Mouse (Mus musculus) ES-E14 (cell line): ENCODE data around the gene 8030411F24Rik. TPM values are rescaled to one million over a fixed set of nuclear protein-coding genes. Genes with fewer than 3 reads are reported as not detected.

Experiments
- DNase-seq: peaks from one replicate; pipeline ENCODE4 v3.0.0-alpha.2; 2013; ENCODE audit warnings: low read depth, low spot score
- H3K27ac ChIP-seq: 2 replicates; pipeline ENCODE4 v1.5.1; 2012; ENCODE audit warnings: low read depth, mild to moderate bottlenecking, low read length, moderate library complexity, mixed read lengths; ENCODE audit not compliant: poor library complexity, insufficient read depth, severe bottlenecking
- H3K36me3 ChIP-seq: 2 replicates; pipeline ENCODE4 v1.6.1; 2012; ENCODE audit warnings: mild to moderate bottlenecking, low read length, moderate library complexity, mixed read lengths; ENCODE audit not compliant: control insufficient read depth, poor library complexity, insufficient read depth, severe bottlenecking
- H3K4me1 ChIP-seq, 2 experiments: fragments of 150-350 bp in 1 of 2; sonication (generic) in 1 of 2; 2 replicates each; pipeline ENCODE4 v1.6.1; 2012; ENCODE audit warnings: low read length in 2 of 2, mild to moderate bottlenecking in 1 of 2, mixed read lengths in 1 of 2; ENCODE audit not compliant: control insufficient read depth in 2 of 2, insufficient read depth in 2 of 2, poor library complexity in 1 of 2
- H3K4me3 ChIP-seq, 2 experiments: fragments of 150-350 bp in 1 of 2; sonication (generic) in 1 of 2; 2 replicates each; pipeline ENCODE4 v1.5.1; 2012; ENCODE audit warnings: low read length in 2 of 2, low read depth in 1 of 2, mild to moderate bottlenecking in 1 of 2, mixed read lengths in 1 of 2; ENCODE audit not compliant: insufficient read depth in 1 of 2, poor library complexity in 1 of 2, severe bottlenecking in 1 of 2
- H3K9ac ChIP-seq: 2 replicates; pipeline ENCODE4 v1.6.1; 2012; ENCODE audit warnings: low read depth, mild to moderate bottlenecking, low read length, mixed read lengths; ENCODE audit not compliant: poor library complexity, insufficient read depth, severe bottlenecking
- H3K9me3 ChIP-seq: fragments of 150-350 bp; sonication (generic); 2 replicates; pipeline ENCODE4 v1.6.1; 2012; ENCODE audit warnings: low read depth, mild to moderate bottlenecking, low read length; ENCODE audit not compliant: control insufficient read depth, insufficient read depth
- CHD2 ChIP-seq: IDR thresholded peaks from 2 replicates; pipeline ENCODE4 v1.6.1; 2014; ENCODE audit warnings: mild to moderate bottlenecking, low read depth, low read length, inconsistent platforms
- HCFC1 ChIP-seq: IDR thresholded peaks from 2 replicates; pipeline ENCODE4 v1.6.1; 2012; ENCODE audit warnings: low read length, inconsistent platforms, borderline replicate concordance; ENCODE audit not compliant: insufficient read depth
- MAFK ChIP-seq: IDR thresholded peaks from 2 replicates; pipeline ENCODE4 v1.6.1; 2014; ENCODE audit warnings: mild to moderate bottlenecking, low read depth, low read length, inconsistent platforms; ENCODE audit not compliant: insufficient read depth
- ZC3H11A ChIP-seq: IDR thresholded peaks from 2 replicates; pipeline ENCODE4 v1.6.1; 2012; ENCODE audit warnings: low read depth, mild to moderate bottlenecking, inconsistent platforms, low read length, borderline replicate concordance
- ZNF384 ChIP-seq: IDR thresholded peaks from 2 replicates; pipeline ENCODE4 v1.6.1; 2012; ENCODE audit warnings: low read depth, low read length, inconsistent platforms
- in situ Hi-C, 2 experiments: fragments of 600-800 bp; cut with MboI; formaldehyde crosslinking; loops; one replicate each; pipeline ENCODE4 v1.15.1; 2025; ENCODE audit warnings: low sequenced_read_pairs in 2 of 2, inconsistent platforms in 1 of 2; ENCODE audit not compliant: unreplicated experiment in 2 of 2
- total RNA-seq: library from RNA; depleted of rRNA; stranded (reverse); fragments of 300-350 nt; gene quantifications from 2 replicates; pipeline ENCODE4 v1.2.3, GENCODE M21; 2012

Gene 8030411F24Rik
- total RNA-seq, 1 experiment, result 1.3 TPM

- Histone ChIP-seq H3K27ac (no peak within 1 kb of the TSS), H3K9ac (no peak within 1 kb of the TSS), H3K4me3 (no peak within 1 kb of the TSS), H3K9me3 (no peaks in the 10 kb centered on the region), H3K36me3 (no peaks in the 10 kb centered on the region), H3K4me1 (no peaks in the 10 kb centered on the region)
- TF ChIP-seq CHD2, result no peak
- no peak for TF ChIP-seq ZNF384
- no peak for TF ChIP-seq MAFK
- TF ChIP-seq ZC3H11A, result no peak
- no peak for TF ChIP-seq HCFC1
- in situ Hi-C loops, result no loop called here
- no peak for DNase-seq
These were observed 7.3 kb downstream of the 8030411F24Rik start, which contains the start of gene Cst12 for GRCm38 (mm10) chr2:148789142-148789541. Gene Cst12, plus strand, starts transcription at chr2:148789361.

DNA sequence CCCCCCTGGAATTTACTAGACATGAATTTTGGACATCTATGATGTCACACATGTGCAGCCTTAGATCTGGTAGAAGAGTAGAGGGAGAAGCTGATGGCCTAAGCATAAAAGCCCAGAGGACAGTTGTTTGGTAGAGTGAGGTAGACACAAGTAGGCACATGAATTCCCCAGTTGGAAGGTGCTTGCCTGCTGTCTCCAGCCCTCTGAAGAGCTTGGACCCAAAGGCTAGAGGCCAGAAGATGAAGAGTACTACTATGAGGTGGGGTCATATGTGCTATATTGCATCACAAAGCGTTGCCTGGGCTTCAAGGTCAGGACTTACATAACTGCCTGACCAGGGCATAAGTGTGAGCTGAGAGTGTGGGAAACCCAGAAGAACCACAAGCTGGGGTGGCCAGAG lies 16.7 kb downstream of the 8030411F24Rik start, which contains the start of gene Cst8:
Gene Cst8 (plus strand): TSS at position 301 of the 400 bp plus-strand sequence.
- no peak within 1 kb of the TSS for H3K27ac ChIP-seq
- in situ Hi-C loops, result no loop called here
- no peak within 1 kb of the TSS for H3K4me3 ChIP-seq
- no peak within 1 kb of the TSS for H3K9ac ChIP-seq
- H3K36me3 ChIP-seq, result no peaks in the 10 kb centered on the region
- TF ChIP-seq HCFC1 (no peak), ZNF384 (no peak), ZC3H11A (no peak), CHD2 (no peak), MAFK (no peak)
- H3K9me3 ChIP-seq, result no peaks in the 10 kb centered on the region
- H3K4me1 ChIP-seq, result no peaks in the 10 kb centered on the region
- no peak for DNase-seq

GRCm38 (mm10) chr2:148801491-148801921 lies 19.7 kb downstream of the 8030411F24Rik start:
- Histone ChIP-seq H3K4me3 (no peak overlapping the region), H3K27ac (no peak overlapping the region), H3K36me3 (no peaks in the 10 kb centered on the region), H3K9me3 (no peaks in the 10 kb centered on the region), H3K9ac (no peak overlapping the region), H3K4me1 (no peaks in the 10 kb centered on the region)
- no peak for DNase-seq
- in situ Hi-C loops, result no loop called here
- TF ChIP-seq ZNF384, result no peak
- no peak for TF ChIP-seq CHD2
- no peak for TF ChIP-seq HCFC1
- TF ChIP-seq ZC3H11A, result no peak
- TF ChIP-seq MAFK, result no peak

- no peak for DNase-seq
- TF ChIP-seq MAFK, result 0 out of 2 replicates have a peak, but pooled peaks have one; percentile 38
- TF ChIP-seq HCFC1, result no peak
- TF ChIP-seq ZNF384, result no peak
- Histone ChIP-seq H3K4me1 (no peaks in the 10 kb centered on the region), H3K27ac (no peak overlapping the region), H3K36me3 (no peaks in the 10 kb centered on the region), H3K9ac (no peak overlapping the region), H3K4me3 (no peak overlapping the region), H3K9me3 (no peaks in the 10 kb centered on the region)
- in situ Hi-C loops, result no loop called here
These were observed 24.9 kb downstream of the 8030411F24Rik start for GRCm38 (mm10) chr2:148806696-148807095.

DNA sequence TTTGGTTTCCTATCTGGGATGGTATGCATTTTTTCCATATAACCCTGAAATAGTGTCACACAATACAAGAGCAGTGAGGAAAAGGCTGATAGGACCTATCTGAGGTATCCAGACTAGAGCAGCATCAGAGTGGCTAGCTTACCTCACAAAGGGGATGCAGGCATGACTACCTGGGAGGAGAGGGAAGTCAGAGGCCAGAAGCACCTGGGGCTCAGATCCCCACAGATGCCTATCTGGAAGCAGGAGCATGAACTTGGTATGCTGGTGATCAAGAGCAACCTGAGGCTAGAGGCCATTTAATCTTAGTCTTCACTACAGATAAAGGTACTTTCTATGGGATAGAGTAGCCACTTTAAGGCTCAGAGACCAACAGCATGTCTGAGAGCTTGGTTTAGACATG lies 38.1 kb downstream of the 8030411F24Rik start, which contains the start of gene Cst13:
Gene Cst13 (plus strand): TSS at position 173 of the 400 bp plus-strand sequence.
- TF ChIP-seq CHD2, result no peak
- no peak for TF ChIP-seq ZC3H11A
- no peak for TF ChIP-seq HCFC1
- no peak for TF ChIP-seq MAFK
- TF ChIP-seq ZNF384, result no peak
- in situ Hi-C loops, result no loop called here
- no peak within 1 kb of the TSS for H3K9ac ChIP-seq
- no peak for DNase-seq
- H3K4me3 ChIP-seq, result no peak within 1 kb of the TSS
- no peaks in the 10 kb centered on the region; a peak in 1 of 4 replicates for H3K4me1 ChIP-seq
- H3K36me3 ChIP-seq, result no peaks in the 10 kb centered on the region
- H3K9me3 ChIP-seq, result no peaks in the 10 kb centered on the region
- no peak within 1 kb of the TSS for H3K27ac ChIP-seq
